ENCODE assay signal across 27 mouse cellular contexts in the genomic region with DNA sequence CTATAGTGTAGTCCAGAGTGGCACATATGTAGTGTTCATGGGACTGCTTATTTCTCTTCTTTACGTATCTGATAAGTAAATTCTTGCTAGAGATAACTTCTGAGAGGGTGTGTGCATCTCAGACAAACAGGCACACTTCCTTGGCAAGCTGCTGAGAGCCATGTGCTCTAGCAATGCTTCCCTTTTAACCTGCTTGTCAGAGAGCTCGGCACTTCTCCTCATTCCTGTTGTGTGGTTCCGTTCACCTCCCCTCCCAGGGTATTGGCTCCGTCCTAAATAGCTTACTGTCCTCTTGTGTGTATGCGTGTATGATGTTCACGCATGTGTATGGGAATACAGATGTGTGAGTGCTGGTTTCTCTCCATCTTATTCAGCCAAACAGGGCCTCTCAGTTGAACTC. TPM values are rescaled to one million over a fixed set of nuclear protein-coding genes. Genes with fewer than 3 reads are reported as not detected.
"Had no signal": no experiment of that assay in that cellular context is flagged by ENCODE, and none has a peak within 500 bp of the region (broad histone marks: within the 10 kb centered on the region; RNA-seq: fewer than 3 reads in every experiment).

No protein-coding gene starts in this region.

- H3K27ac ChIP-seq: embryonic facial prominence, embryonic 10.5 days; embryonic facial prominence, embryonic 12.5 days; embryonic facial prominence, embryonic 13.5 days; embryonic facial prominence, embryonic 15.5 days; forebrain, embryonic 10.5 days; forebrain, embryonic 13.5 days; forebrain, embryonic 15.5 days; gastrocnemius, adult 2 months; heart, adult 2 months; heart, embryonic 10.5 days had no signal

- H3K4me1 ChIP-seq: embryonic facial prominence, embryonic 12.5 days; embryonic facial prominence, embryonic 13.5 days; embryonic facial prominence, embryonic 15.5 days; heart, embryonic 10.5 days had no signal

- H3K36me3 ChIP-seq: embryonic facial prominence, embryonic 10.5 days; embryonic facial prominence, embryonic 12.5 days; embryonic facial prominence, embryonic 13.5 days; embryonic facial prominence, embryonic 15.5 days; forebrain, embryonic 10.5 days; forebrain, embryonic 15.5 days; heart, embryonic 10.5 days had no signal

- ATAC-seq: forebrain, embryonic 13.5 days; forebrain, embryonic 14.5 days; forebrain, embryonic 15.5 days; forebrain, embryonic 16.5 days; forebrain, postnatal 0 days had no signal

- H3K9me3 ChIP-seq: embryonic facial prominence, embryonic 10.5 days; embryonic facial prominence, embryonic 12.5 days; embryonic facial prominence, embryonic 15.5 days; forebrain, embryonic 10.5 days; forebrain, embryonic 13.5 days; forebrain, embryonic 15.5 days; heart, embryonic 10.5 days had no signal

- H3K4me3 ChIP-seq: embryonic facial prominence, embryonic 10.5 days; embryonic facial prominence, embryonic 12.5 days; embryonic facial prominence, embryonic 13.5 days; embryonic facial prominence, embryonic 15.5 days; erythroblast, embryonic 14.5 days; forebrain, embryonic 10.5 days; forebrain, embryonic 13.5 days; forebrain, embryonic 15.5 days; gastrocnemius, adult 2 months; heart, adult 2 months; heart, embryonic 10.5 days had no signal

- DNase-seq: cerebellum, adult 8-10 months; cerebellum, adult 9-10 months; cerebellum, adult 9-11 months; cerebellum, postnatal 10 days; cerebellum, postnatal 14 days; cerebellum, postnatal 25 days; cerebellum, postnatal 36 days; embryo, embryonic 11 days; forebrain, postnatal 0 days; gastrocnemius, adult 2 months; gastrocnemius, postnatal 10 days; gastrocnemius, postnatal 14 days; gastrocnemius, postnatal 25 days; gastrocnemius, postnatal 36 days; heart, adult 18-20 months; heart, adult 2 months had no signal

- H3K9ac ChIP-seq: embryonic facial prominence, embryonic 12.5 days; embryonic facial prominence, embryonic 13.5 days; embryonic facial prominence, embryonic 15.5 days; forebrain, embryonic 13.5 days; forebrain, embryonic 15.5 days; forebrain, postnatal 0 days had no signal

- H3K4me2 ChIP-seq: embryonic facial prominence, embryonic 12.5 days; embryonic facial prominence, embryonic 13.5 days; embryonic facial prominence, embryonic 15.5 days; forebrain, embryonic 13.5 days; forebrain, embryonic 15.5 days had no signal

RNA-seq across cellular contexts. Expression of a gene that starts 23.9 kb away (rescaled TPM):
- polyA plus RNA-seq: erythroblast, embryonic 14.5 days had no signal
